Mouse (Mus musculus): ENCODE data around the gene Galk1.

Galk1 gene

GRCm38 (mm10) chr11:116011529-116012261, 824 bp downstream of the Galk1 start:
- no peak for DNase-seq (ENCODE audit: low spot score in 2 of 2)

- DNase-seq (ENCODE audit: low spot score in 2 of 2): no peak
These were observed 1.6 kb downstream of the Galk1 start for GRCm38 (mm10) chr11:116010948-116011347.

GRCm38 (mm10) chr11:116010146-116010545, 2.4 kb downstream of the Galk1 start:
- no peak for DNase-seq (ENCODE audit: low spot score in 2 of 2)

- no peak for DNase-seq (ENCODE audit: low spot score in 2 of 2)
These were observed 2.9 kb downstream of the Galk1 start for GRCm38 (mm10) chr11:116009661-116010060.

- DNase-seq (ENCODE audit: low spot score in 2 of 2): no peak
These were observed 3.6 kb downstream of the Galk1 start for GRCm38 (mm10) chr11:116008832-116009375.

- DNase-seq (ENCODE audit: low spot score in 2 of 2): no peak
These were observed 4.1 kb downstream of the Galk1 start for GRCm38 (mm10) chr11:116008411-116008810.

- no peak for DNase-seq (ENCODE audit: low spot score in 2 of 2)
These were observed 5.2 kb downstream of the Galk1 start for GRCm38 (mm10) chr11:116007095-116007850.

- no peak for DNase-seq (ENCODE audit: low spot score in 2 of 2)
These were observed 6.7 kb downstream of the Galk1 start for GRCm38 (mm10) chr11:116005701-116006419.

GRCm38 (mm10) chr11:116004840-116005700, 7.4 kb downstream of the Galk1 start:
- peak; percentile 69 to 86 for DNase-seq (ENCODE audit: low spot score in 2 of 2)

GRCm38 (mm10) chr11:116004186-116004823, 8.2 kb downstream of the Galk1 start:
- no peak for DNase-seq (ENCODE audit: low spot score in 2 of 2)

GRCm38 (mm10) chr11:116002894-116003293, 9.6 kb downstream of the Galk1 start:
- no peak for DNase-seq (ENCODE audit: low spot score in 2 of 2)

GRCm38 (mm10) chr11:116001725-116002124, 10.8 kb downstream of the Galk1 start:
- DNase-seq (ENCODE audit: low spot score in 2 of 2): no peak

GRCm38 (mm10) chr11:116000607-116001006, 11.9 kb downstream of the Galk1 start:
- DNase-seq (ENCODE audit: low spot score in 2 of 2): no peak

GRCm38 (mm10) chr11:115999538-116000143, 12.9 kb downstream of the Galk1 start:
- peak; percentile 73 to 88 for DNase-seq (ENCODE audit: low spot score in 2 of 2)

- no peak for DNase-seq (ENCODE audit: low spot score in 2 of 2)
These were observed 13.5 kb downstream of the Galk1 start for GRCm38 (mm10) chr11:115999027-115999426.

- no peak for DNase-seq (ENCODE audit: low spot score in 2 of 2)
These were observed 14.9 kb downstream of the Galk1 start for GRCm38 (mm10) chr11:115997662-115998061.

GRCm38 (mm10) chr11:115997047-115997446, 15.5 kb downstream of the Galk1 start:
- no peak for DNase-seq (ENCODE audit: low spot score in 2 of 2)

- no peak for DNase-seq (ENCODE audit: low spot score in 2 of 2)
These were observed 17.3 kb downstream of the Galk1 start for GRCm38 (mm10) chr11:115995256-115995655.

- no peak for DNase-seq (ENCODE audit: low spot score in 2 of 2)
These were observed 20.4 kb downstream of the Galk1 start for GRCm38 (mm10) chr11:115992098-115992497.

GRCm38 (mm10) chr11:115989686-115990085, 22.8 kb downstream of the Galk1 start:
- DNase-seq (ENCODE audit: low spot score in 2 of 2): no peak

All from spleen, postnatal 4 days (tissue).